Mouse (Mus musculus) gastrocnemius, postnatal 25 days (tissue): ENCODE results near the gene Syngr4. TPM values are rescaled to one million over a fixed set of nuclear protein-coding genes. Genes with fewer than 3 reads are reported as not detected.
"Not testable (repeated sequence)": the region's sequence is repeated elsewhere in the genome, so short reads cannot be mapped to it uniquely, and the experiment has no call there.

Experiments
- DNase-seq: peaks from one replicate; pipeline ENCODE4 v3.0.0; 2022
- total RNA-seq, 2 experiments: library from RNA; stranded (reverse); gene quantifications; 1 replicate in 1 of 2; 2 replicates in 1 of 2; pipeline ENCODE4 v1.2.3; 2021

Gene Syngr4
- total RNA-seq, 2 experiments from 2014 or later, result not detected

DNA sequence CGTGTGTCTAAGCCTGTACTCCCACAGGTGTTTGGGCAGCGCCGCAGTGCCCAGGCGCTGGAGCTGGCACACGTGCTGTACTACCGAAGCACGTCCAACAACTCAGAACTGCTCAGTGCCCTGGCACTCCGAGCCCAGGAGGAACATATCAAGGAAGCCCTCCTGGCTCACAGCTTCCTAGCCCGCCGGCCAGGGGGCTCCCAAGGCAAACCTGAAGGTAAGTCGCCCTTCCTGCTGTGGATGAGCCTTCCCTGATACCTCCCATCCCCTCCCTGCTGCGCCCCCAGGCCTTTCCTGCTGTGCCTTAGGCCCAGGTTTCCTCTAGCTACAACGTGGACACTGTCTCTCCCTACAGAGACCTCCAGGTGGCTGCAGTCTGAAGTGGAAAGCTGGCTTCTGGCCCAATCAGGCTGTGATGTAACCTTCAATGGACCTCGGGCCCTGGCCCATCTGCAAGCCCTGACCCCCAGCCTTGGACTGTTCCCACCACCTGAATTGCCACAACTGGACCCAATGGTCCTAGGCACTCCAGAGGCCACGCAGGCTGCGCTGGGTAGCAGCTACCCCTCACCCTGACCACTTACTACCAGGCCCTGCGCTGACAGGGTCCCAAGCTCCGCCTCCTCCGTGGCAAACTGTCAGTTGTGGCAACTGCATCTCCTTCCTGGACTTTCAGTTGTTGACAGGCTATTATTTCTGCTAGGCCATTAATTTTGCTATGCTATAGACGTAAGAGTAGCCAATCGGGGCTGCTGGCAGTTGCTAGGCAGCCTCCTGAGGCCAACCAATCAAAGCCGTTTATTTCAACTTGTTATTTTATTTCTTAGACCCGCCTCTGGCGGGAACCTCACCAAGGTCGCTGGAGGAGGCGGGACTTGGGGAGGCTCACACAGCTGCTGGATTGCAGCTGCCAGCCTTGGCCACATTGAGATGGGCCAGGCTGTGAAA lies 19.8 kb upstream of the Syngr4 start:
- DNase-seq, result peak; percentile 87

DNA sequence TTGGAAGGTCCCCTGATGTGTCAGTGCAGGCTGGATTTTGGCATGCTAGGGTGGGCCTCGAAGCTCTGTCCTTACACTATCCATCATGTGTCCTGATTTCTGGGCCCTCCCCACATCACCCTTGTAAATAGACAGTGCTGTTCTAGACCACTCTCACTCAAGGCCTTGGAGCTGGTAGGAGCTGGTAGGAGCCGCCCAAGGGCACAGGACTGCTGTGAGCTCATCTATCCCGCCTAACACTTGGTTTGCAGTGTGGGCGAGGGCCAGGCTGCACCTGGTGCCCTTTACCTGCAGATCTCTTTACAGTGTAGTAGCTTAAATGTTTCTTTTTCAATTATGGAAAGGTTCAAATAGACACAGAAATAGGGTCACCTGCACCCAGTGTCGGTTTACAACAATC lies 18.5 kb upstream of the Syngr4 start:
- DNase-seq, result no peak

DNA sequence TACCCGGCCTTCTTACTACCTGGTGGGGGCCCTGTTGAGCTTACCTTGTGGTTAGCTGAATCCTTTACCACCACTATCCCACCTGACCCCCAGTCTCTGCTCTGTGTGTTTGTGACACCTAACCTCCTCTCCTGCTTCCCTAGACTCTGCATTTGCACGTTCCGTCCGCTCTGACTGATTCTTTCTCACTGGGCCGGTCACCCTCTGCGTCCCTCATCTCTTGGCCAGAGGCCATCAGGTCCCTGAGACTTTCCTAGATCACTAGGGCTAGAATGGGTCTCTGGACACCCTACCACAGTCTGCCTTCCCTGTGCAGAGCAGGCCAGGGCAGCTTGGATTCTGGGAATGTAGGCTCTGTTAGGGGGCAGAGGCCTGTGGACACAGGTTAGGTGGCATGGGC lies 17.6 kb upstream of the Syngr4 start:
- no peak for DNase-seq

DNA sequence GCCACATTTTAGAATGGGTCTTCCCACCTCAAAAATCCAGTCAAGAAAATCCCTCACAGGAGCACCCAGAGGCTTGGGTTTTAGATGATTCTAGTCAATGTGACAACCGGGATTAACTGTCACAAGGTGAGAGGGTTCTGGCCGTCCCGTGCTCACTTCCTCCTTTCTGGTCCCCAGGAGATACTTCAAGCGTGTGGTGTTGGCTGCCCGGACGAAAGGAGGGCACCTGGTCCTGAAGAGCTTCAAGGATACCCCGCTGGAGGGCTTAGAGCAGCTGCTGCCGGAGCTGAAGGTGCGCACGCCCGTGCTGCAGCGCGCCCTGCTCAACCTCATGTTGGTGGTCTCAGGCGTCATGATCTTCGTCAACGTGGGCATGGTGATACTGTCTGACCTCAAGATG lies 12.6 kb upstream of the Syngr4 start:
- DNase-seq, result no peak

DNA sequence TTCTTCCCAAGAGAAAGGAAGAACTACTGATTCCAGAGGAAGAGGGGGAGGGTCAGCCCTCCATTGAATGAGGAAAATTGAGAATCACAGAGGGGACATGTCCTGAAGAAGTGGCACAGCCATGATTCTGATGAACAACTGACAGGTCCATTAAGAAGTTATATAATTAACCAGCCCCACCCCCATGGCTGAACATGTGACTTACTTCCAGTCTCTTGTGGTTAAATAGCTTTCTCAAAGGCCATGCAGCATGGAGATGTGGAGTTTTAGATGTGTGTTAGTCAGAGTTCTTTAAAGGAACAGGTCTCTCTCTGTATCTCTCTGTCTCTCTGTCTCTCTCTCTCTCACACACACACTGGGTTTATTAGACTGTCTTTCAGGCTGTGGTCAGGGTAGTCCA lies 11.9 kb upstream of the Syngr4 start:
- no peak for DNase-seq

- DNase-seq, result no peak
Observed at GRCm38 (mm10) chr7:45906622-45907021, 10.1 kb upstream of the Syngr4 start.

- no peak for DNase-seq
Observed at GRCm38 (mm10) chr7:45902481-45903002, 6.0 kb upstream of the Syngr4 start.

GRCm38 (mm10) chr7:45901562-45901961 lies 5.0 kb upstream of the Syngr4 start:
- DNase-seq, result no peak

- not testable (repeated sequence) for DNase-seq
Observed at GRCm38 (mm10) chr7:45898125-45898524, 1.6 kb upstream of the Syngr4 start.

DNA sequence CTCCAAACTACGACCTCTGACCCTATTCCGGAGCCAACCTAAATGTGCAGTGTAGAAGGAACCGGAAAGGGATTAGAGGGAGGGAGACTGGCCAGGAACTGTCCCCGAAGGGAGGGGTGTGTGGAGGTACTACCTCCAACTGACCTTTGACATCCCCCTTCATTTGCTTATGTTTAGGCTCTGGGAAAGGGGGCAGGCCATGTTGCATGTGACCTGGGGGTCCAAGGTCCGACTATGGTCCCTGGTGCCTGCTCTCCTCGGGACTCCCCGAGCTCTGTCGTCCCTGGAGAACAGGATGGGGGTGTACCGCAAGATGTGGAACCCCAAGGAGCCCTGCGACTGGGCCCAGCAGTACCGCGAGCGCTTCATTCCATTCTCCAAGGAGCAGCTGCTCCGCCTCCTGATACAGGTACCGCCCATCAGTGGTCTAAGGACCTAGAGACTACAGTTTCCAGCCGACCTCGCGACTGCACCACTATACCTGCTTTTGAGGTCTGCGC lies 794 bp upstream of the Syngr4 start:
- DNase-seq, result peak; percentile 45

GRCm38 (mm10) chr7:45895931-45896516 lies 490 bp downstream of the Syngr4 start:
- DNase-seq, result no peak

DNA sequence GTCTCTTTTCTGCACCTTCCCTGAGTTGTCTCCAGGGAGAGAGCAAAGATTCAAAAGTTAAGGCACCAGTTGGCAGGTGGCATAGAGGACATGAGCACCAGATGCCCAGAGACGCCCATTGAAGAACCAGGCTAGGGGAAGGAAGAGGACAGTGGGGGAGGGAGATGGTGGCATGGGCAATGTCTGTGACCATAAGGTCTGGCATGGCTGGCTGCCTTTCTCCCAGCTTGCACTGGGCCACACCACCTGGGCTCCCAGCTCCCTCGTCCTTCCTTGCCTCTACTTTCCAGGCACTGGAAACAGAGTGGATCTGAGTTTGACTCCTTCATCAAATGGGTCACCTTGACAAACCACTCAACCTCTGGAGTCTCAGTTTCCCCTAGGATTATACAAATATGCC lies 3.9 kb downstream of the Syngr4 start:
- DNase-seq, result no peak

DNA sequence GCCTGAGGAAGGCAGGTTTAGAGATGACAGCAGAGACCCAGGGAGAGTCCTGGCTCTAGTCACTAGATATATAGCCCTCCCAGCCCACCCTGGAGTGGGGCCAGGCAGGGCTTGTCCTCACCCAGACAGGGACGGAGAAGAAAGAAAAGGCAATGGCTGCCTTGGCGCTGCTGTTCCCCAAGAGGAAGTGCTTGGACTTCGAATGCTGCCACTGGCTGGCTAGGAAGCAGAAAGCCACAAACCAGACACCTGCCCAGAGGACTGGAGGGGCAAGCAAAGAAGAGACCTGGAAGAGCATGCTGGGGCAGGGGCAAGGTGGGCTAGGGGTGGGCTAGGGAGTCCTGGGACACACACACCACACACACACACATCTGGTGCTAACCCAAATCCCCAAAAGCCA lies 9.3 kb downstream of the Syngr4 start:
- no peak for DNase-seq

DNA sequence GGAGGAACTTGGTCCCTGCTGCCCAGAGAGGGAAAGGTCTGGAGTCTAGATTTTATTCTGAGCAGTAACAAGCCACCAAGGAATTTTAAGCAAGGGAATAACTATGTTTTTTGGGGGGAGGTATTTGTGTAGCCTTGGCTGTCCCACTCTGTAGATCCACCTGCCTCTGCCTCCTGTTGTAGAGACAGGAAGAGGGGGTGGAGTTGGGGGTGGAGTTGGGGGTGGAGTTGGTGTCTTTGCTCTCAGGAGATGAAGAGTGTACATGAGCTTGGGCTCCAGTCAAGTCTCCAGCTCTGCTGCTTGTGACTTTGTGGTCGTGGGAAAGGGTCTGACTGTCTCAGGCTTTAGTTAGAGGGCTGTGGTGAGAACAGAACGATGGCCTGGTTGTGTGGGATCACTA lies 15.5 kb downstream of the Syngr4 start:
- DNase-seq, result no peak

DNA sequence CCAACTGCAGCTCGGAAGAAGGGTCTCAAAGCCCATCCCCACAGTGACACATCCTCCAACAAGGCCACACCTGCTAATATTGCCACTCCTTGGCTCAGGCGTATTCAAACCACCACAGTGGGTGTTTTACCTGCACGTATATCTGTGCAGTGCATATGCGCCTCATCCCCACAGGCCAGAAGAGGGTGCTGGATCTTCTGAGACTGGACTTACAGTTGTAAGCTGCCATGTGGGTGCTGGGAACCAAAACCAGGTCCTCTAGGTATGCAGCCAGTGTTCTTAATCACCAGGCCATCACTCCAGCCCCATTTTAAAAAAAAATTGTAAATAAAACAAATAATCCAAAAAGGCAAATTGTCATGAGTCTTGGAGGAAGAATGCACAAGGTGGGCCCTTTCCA lies 16.0 kb downstream of the Syngr4 start:
- DNase-seq, result no peak

DNA sequence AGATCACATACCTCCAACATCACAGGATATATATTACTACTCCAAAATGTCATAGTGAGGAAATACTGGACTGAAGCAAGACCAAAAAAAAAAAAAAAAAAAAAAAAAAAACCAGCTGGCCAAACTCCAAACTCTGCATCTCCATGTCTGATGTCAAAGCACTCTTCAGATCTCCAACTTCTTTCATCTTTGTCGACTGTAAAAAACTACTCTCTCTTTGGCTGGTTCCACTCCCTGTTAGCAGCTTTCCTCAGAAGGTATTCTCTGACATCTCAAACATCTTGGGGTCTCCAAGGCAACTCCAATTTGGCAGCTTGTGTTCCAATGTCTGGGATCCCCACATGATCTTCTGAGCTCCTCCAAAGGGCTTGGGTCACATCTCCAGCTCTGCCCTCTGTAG lies 18.2 kb downstream of the Syngr4 start, which contains the start of gene Grin2d:
Grin2d (minus strand) TSS at position 101 of the 400 bp plus-strand sequence.
- not testable (repeated sequence) for DNase-seq

DNA sequence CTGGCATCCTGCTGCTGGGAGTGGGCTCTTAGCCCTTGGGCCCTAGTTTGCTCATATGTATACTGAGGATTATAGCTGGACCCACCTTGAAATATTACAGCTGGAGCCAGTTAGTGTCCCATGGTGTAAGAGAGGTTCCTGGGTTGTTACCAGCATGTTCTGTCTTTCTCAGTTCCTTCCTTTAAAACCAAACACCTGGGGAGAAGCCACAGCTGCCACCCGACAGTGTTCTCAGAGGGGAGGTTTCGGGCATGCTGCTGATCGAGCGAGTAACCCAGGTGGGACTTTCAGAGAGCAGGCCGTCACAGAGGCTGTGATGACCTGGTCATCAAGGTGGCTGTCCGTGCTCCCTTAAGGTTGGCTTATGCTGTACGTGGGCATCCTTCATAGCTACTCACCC lies 19.6 kb downstream of the Syngr4 start:
- no peak for DNase-seq

- peak; percentile 55 for DNase-seq
Observed at GRCm38 (mm10) chr7:45873061-45873947, 23.2 kb downstream of the Syngr4 start.

DNA sequence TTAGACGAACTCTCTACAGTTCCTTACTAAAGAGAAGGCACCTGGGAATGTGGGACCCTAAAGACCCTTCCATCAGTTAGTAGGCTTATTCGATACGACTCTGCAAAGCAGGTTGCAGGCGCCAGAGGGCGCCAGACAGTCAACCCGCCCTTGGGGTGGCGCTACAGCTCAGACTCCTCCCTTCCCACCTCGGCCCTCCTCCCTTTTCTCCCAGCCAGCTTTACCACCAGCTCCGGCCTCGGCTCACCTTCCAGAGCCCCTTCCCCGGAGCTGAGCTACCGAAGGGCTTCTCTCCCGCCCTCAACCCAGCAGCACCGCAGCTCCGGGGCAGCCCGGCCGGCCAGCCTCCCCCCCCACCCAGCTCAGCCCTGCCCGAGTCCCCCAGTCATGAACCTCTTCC lies 23.9 kb downstream of the Syngr4 start, which contains the start of gene Kdelr1:
Kdelr1 (plus strand) TSS at position 149 of the 400 bp plus-strand sequence.
- peak; percentile 83 for DNase-seq

GRCm38 (mm10) chr7:45870282-45871058 lies 26.0 kb downstream of the Syngr4 start:
- DNase-seq, result no peak

- DNase-seq, result no peak
Observed at GRCm38 (mm10) chr7:45869787-45870186, 26.7 kb downstream of the Syngr4 start.
